Mouse (Mus musculus) inflammation-experienced regulatory T-cells, adult 16 weeks (primary cell): Measurements from ENCODE around the gene Zfp597. TPM values are rescaled to one million over a fixed set of nuclear protein-coding genes. Genes with fewer than 3 reads are reported as not detected.

Experiments
- polyA plus RNA-seq: library from polyadenylated mRNA; unstranded; fragments of 100-300 nt; shearing (Covaris generic); gene quantifications from one replicate; pipeline ENCODE4 v1.2.1, GENCODE M21; 2017

Gene Zfp597
- 16.8 TPM for polyA plus RNA-seq

GRCm38 (mm10) chr16:3884201-3885064 is at the start of gene Zfp597, which contains the start of gene Gm20695:
Gene Zfp597, minus strand, starts transcription at chr16:3884561.
Gene Gm20695, plus strand, starts transcription at chr16:3884648.

GRCm38 (mm10) chr16:3908537-3909111 is 24.3 kb upstream of the Zfp597 start, which contains the start of the genes 1700037C18Rik and Cluap1:
Gene 1700037C18Rik, minus strand, starts transcription at chr16:3908689.
Gene Cluap1, plus strand, starts transcription at chr16:3908801.

GRCm38 (mm10) chr16:3872216-3873047 is 11.9 kb downstream of the Zfp597 start, which contains the start of gene Naa60:
Gene Naa60, plus strand, starts transcription at chr16:3872375.

GRCm38 (mm10) chr16:3846711-3847518 is 37.4 kb downstream of the Zfp597 start, which contains the start of gene Zfp174:
Gene Zfp174, plus strand, starts transcription at chr16:3847268.

GRCm38 (mm10) chr16:3830588-3831109 is 53.7 kb downstream of the Zfp597 start, which contains the start of gene Olfr15:
Gene Olfr15, plus strand, starts transcription at chr16:3830878.

Other genes with a start within 250 kb of the Zfp597 start
- gene Mefv, start 166.5 kb downstream of the Zfp597 start, polyA plus RNA-seq, result 0.11 TPM
- 83.2 TPM for gene Zfp263, start 140.5 kb downstream of the Zfp597 start, polyA plus RNA-seq
- gene Olfr15, start 53.7 kb downstream of the Zfp597 start, polyA plus RNA-seq, result 0.11 TPM
- 1.4 TPM for gene Zfp174, start 37.3 kb downstream of the Zfp597 start, polyA plus RNA-seq
- 147 TPM for gene Naa60, start 12.2 kb downstream of the Zfp597 start, polyA plus RNA-seq
- gene Gm20695, start 87 bp upstream of the Zfp597 start, polyA plus RNA-seq, result not detected
- gene 1700037C18Rik, start 24.1 kb upstream of the Zfp597 start, polyA plus RNA-seq, result 13.3 TPM
- gene Cluap1, start 24.2 kb upstream of the Zfp597 start, polyA plus RNA-seq, result 40.9 TPM
- 100 TPM for gene Nlrc3, start 92.1 kb upstream of the Zfp597 start, polyA plus RNA-seq
- gene Slx4, start 119.2 kb upstream of the Zfp597 start, polyA plus RNA-seq, result 48.4 TPM
- 4.8 TPM for gene Dnase1, start 152.4 kb upstream of the Zfp597 start, polyA plus RNA-seq
- gene Trap1, start 193.3 kb upstream of the Zfp597 start, polyA plus RNA-seq, result 78.7 TPM